In genomic region chr15:98809390-98809789, GRCm38 (mm10) we compare ENCODE assay signal across 9 mouse cellular contexts. TPM values are rescaled to one million over a fixed set of nuclear protein-coding genes. Genes with fewer than 3 reads are reported as not detected.
DNase-seq lines count a peak whose midpoint lies in the region; ATAC-seq and TF ChIP-seq lines count a peak whose summit lies in the region.
"Had no signal": no experiment of that assay in that cellular context is flagged by ENCODE, and none has a peak within 500 bp of the region (broad histone marks: within the 10 kb centered on the region; RNA-seq: fewer than 3 reads in every experiment).

Gene Ddn, minus strand, starts transcription at chr15:98809490.

- H3K4me3 ChIP-seq in kidney, embryonic 14.5 days (ENCODE audit: low read length): peak within 1 kb of the TSS; percentile 45
- H3K4me3 ChIP-seq in embryonic facial prominence, embryonic 10.5 days: peak within 1 kb of the TSS; percentile 62
- H3K4me3 ChIP-seq in hindbrain, embryonic 16.5 days (ENCODE audit: low read length): peak within 1 kb of the TSS; percentile 55
- H3K4me3 ChIP-seq in midbrain, embryonic 11.5 days (ENCODE audit: low read depth, low read length): no peak within 1 kb of the TSS
- H3K4me3 ChIP-seq in thymus, adult 2 months (ENCODE audit: control insufficient read depth, insufficient read depth, low read length): no peak within 1 kb of the TSS

- H3K36me3 ChIP-seq in kidney, embryonic 14.5 days (ENCODE audit: control insufficient read depth, insufficient read depth, low read length): peaks cover 21% of the 10 kb centered on the region
- peaks cover 37% of the 10 kb centered on the region for H3K36me3 ChIP-seq in embryonic facial prominence, embryonic 10.5 days (replicated peaks)
- peaks cover 10% of the 10 kb centered on the region for H3K36me3 ChIP-seq in hindbrain, embryonic 16.5 days (ENCODE audit: control insufficient read depth, insufficient read depth, low read length)
- H3K36me3 ChIP-seq in midbrain, embryonic 11.5 days (ENCODE audit: control insufficient read depth, insufficient read depth, low read length): peaks cover 4% of the 10 kb centered on the region
- peaks cover 20% of the 10 kb centered on the region for H3K36me3 ChIP-seq in thymus, adult 2 months (ENCODE audit: control insufficient read depth, insufficient read depth, low read length)

- ATAC-seq in kidney, embryonic 14.5 days (ENCODE audit: low FRiP score, low TSS enrichment): no peak
- ATAC-seq in hindbrain, embryonic 16.5 days: no peak
- ATAC-seq in midbrain, embryonic 11.5 days (ENCODE audit: low FRiP score): no peak

- no peak within 1 kb of the TSS; the same call in 1 of the 2 replicates for H3K27ac ChIP-seq in kidney, embryonic 14.5 days (ENCODE audit: low read depth, low read length)
- H3K27ac ChIP-seq in embryonic facial prominence, embryonic 10.5 days (replicated peaks): no peak within 1 kb of the TSS
- H3K27ac ChIP-seq in hindbrain, embryonic 16.5 days (ENCODE audit: low read depth, low read length): no peak within 1 kb of the TSS
- no peak within 1 kb of the TSS for H3K27ac ChIP-seq in midbrain, embryonic 11.5 days (ENCODE audit: low read depth, low read length)
- no peak within 1 kb of the TSS for H3K27ac ChIP-seq in thymus, adult 2 months (ENCODE audit: control insufficient read depth, insufficient read depth, low read length)

- 39% methylated on average over 3 of the region's 3 CpGs for WGBS in kidney, embryonic 14.5 days
- 29% methylated on average over 3 of the region's 3 CpGs for WGBS in embryonic facial prominence, embryonic 10.5 days
- 48% methylated on average over 3 of the region's 3 CpGs for WGBS in hindbrain, embryonic 16.5 days
- WGBS in midbrain, embryonic 11.5 days: 62% methylated on average over 3 of the region's 3 CpGs
- WGBS in thymus, adult 2 months: 95% methylated on average over 3 of the region's 3 CpGs

- peaks cover 58% of the 10 kb centered on the region for H3K27me3 ChIP-seq in kidney, embryonic 14.5 days (ENCODE audit: control insufficient read depth, insufficient read depth, low read length)
- H3K27me3 ChIP-seq in embryonic facial prominence, embryonic 10.5 days (replicated peaks; ENCODE audit: low read depth, poor library complexity, severe bottlenecking): peaks cover 68% of the 10 kb centered on the region
- peaks cover 42% of the 10 kb centered on the region for H3K27me3 ChIP-seq in hindbrain, embryonic 16.5 days (replicated peaks; ENCODE audit: control insufficient read depth, insufficient read depth, low read length)
- H3K27me3 ChIP-seq in midbrain, embryonic 11.5 days (ENCODE audit: control insufficient read depth, insufficient read depth, low read length): peaks cover 57% of the 10 kb centered on the region
- H3K27me3 ChIP-seq in thymus, adult 2 months (ENCODE audit: control insufficient read depth, insufficient read depth, low read length): peaks cover 26% of the 10 kb centered on the region

- H3K4me1 ChIP-seq in kidney, embryonic 14.5 days (ENCODE audit: control insufficient read depth, insufficient read depth, low read length): peaks cover 17% of the 10 kb centered on the region
- H3K4me1 ChIP-seq in embryonic facial prominence, embryonic 10.5 days: peaks cover 52% of the 10 kb centered on the region
- H3K4me1 ChIP-seq in hindbrain, embryonic 16.5 days (ENCODE audit: control insufficient read depth, insufficient read depth, low read depth, low read length): peaks cover 39% of the 10 kb centered on the region
- peaks cover 19% of the 10 kb centered on the region for H3K4me1 ChIP-seq in midbrain, embryonic 11.5 days (ENCODE audit: control insufficient read depth, insufficient read depth, low read length)
- H3K4me1 ChIP-seq in thymus, adult 2 months (replicated peaks; ENCODE audit: control insufficient read depth, insufficient read depth, low read length): peaks cover 40% of the 10 kb centered on the region

- DNase-seq in kidney, adult 11 months: no peak
- DNase-seq in embryonic facial prominence, embryonic 10.5 days (ENCODE audit: low spot score): no peak
- DNase-seq in midbrain, embryonic 11.5 days (ENCODE audit: low spot score, missing footprints): no peak
- DNase-seq in thymus, adult 2 months: no peak
- no peak for DNase-seq in adrenal gland, postnatal 36 days
- no peak for DNase-seq in embryo, embryonic 11 days
- DNase-seq: cerebellum, adult 11 months had no signal

- TF ChIP-seq POLR2A in thymus, adult 2 months (IDR thresholded peaks at IDR 0.05; ENCODE audit: control insufficient read depth, extremely low read depth, insufficient read depth, low read length, poor library complexity): no peak

- peak within 1 kb of the TSS; percentile 58 for H3K4me2 ChIP-seq in kidney, embryonic 14.5 days (replicated peaks; ENCODE audit: low read depth, low read length)
- peak within 1 kb of the TSS; percentile 84 for H3K4me2 ChIP-seq in hindbrain, embryonic 16.5 days (ENCODE audit: low read length)
- no peak within 1 kb of the TSS for H3K4me2 ChIP-seq in midbrain, embryonic 11.5 days

- peak within 1 kb of the TSS; percentile 40; the same call in 1 of the 2 replicates for H3K9ac ChIP-seq in kidney, embryonic 14.5 days (ENCODE audit: low read depth, low read length)
- H3K9ac ChIP-seq in hindbrain, embryonic 16.5 days (ENCODE audit: low read depth, low read length): peak within 1 kb of the TSS; percentile 63
- peak within 1 kb of the TSS; percentile 4; the same call in 1 of the 2 replicates for H3K9ac ChIP-seq in midbrain, embryonic 11.5 days (ENCODE audit: low read length)

- TF ChIP-seq CTCF in thymus, adult 2 months (IDR thresholded peaks at IDR 0.05; ENCODE audit: borderline replicate concordance, control insufficient read depth, extremely low read depth, insufficient read depth, low read length, poor library complexity): no peak

- no peaks in the 10 kb centered on the region for H3K9me3 ChIP-seq in kidney, embryonic 14.5 days (ENCODE audit: control insufficient read depth, low read length)
- no peaks in the 10 kb centered on the region for H3K9me3 ChIP-seq in embryonic facial prominence, embryonic 10.5 days
- no peaks in the 10 kb centered on the region for H3K9me3 ChIP-seq in hindbrain, embryonic 16.5 days (ENCODE audit: control insufficient read depth, low read length)
- no peaks in the 10 kb centered on the region for H3K9me3 ChIP-seq in midbrain, embryonic 11.5 days (ENCODE audit: control insufficient read depth, low read length)

RNA-seq across cellular contexts. Expression of gene Ddn, which starts in this region (rescaled TPM):
- polyA plus RNA-seq in kidney, embryonic 14.5 days (2014; fragmentation: Nextera tagmentation; extraction: Ambion mirVana): 1.4 TPM in 2 replicates
- polyA plus RNA-seq in embryonic facial prominence, embryonic 10.5 days (2016; fragmentation: Nextera tagmentation; extraction: Ambion mirVana): not detected in 2 replicates
- 0.30 and 0.31 TPM in 2 replicates for polyA plus RNA-seq in hindbrain, embryonic 16.5 days (2015; fragmentation: Nextera tagmentation; extraction: Ambion mirVana)
- 0.48 and 0.74 TPM in 2 replicates for polyA plus RNA-seq in midbrain, embryonic 11.5 days (2014; fragmentation: Nextera tagmentation; extraction: Ambion mirVana)
- 0.26 and 0.65 TPM in 2 replicates for polyA plus RNA-seq in thymus, adult 2 months (2012; rRNA removed)
- total RNA-seq in adrenal gland, postnatal 36 days (2021): under 1 TPM; 0.10 to 0.30 TPM

Comparison
In these comparisons a context has a peak if more than half of its experiments do, and no peak if none do; other contexts are left out.
1. H3K4me3 ChIP-seq: peak in kidney, embryonic 14.5 days (single experiment), embryonic facial prominence, embryonic 10.5 days (single experiment) and hindbrain, embryonic 16.5 days (single experiment); none in midbrain, embryonic 11.5 days (single experiment) and thymus, adult 2 months (single experiment).
2. H3K9ac ChIP-seq: peak in every context shown above with its lines; median percentile 63 in hindbrain, embryonic 16.5 days; 40 in kidney, embryonic 14.5 days; 4 in midbrain, embryonic 11.5 days.